Mouse (Mus musculus) liver, embryonic 15.5 days (tissue): Measurements from ENCODE around the gene Zmiz1. TPM values are rescaled to one million over a fixed set of nuclear protein-coding genes. Genes with fewer than 3 reads are reported as not detected.

Experiments
- ATAC-seq: fragments of 200-750 bp; cut with Nextera tagmentation; 2 replicates; pipeline ENCODE4 v1.8.0; 2017; ENCODE audit warnings: moderate number of reproducible peaks, mild to moderate bottlenecking, moderate library complexity; ENCODE audit not compliant: insufficient read depth
- H3K27ac ChIP-seq: fragments of 300-500 bp; sonication (generic); replicated peaks from 2 replicates; pipeline ENCODE4 v1.5.1; 2015; ENCODE audit warnings: mild to moderate bottlenecking, inconsistent platforms
- H3K27me3 ChIP-seq: fragments of 300-500 bp; sonication (generic); 2 replicates; pipeline ENCODE4 v1.6.1; 2015; ENCODE audit warnings: mild to moderate bottlenecking, inconsistent platforms
- H3K36me3 ChIP-seq: fragments of 300-500 bp; sonication (generic); replicated peaks from 2 replicates; pipeline ENCODE4 v1.6.1; 2015; ENCODE audit warnings: moderate library complexity, mild to moderate bottlenecking, inconsistent platforms
- H3K4me1 ChIP-seq: fragments of 300-500 bp; sonication (generic); replicated peaks from 2 replicates; pipeline ENCODE4 v1.6.1; 2015; ENCODE audit warnings: inconsistent platforms
- H3K4me2 ChIP-seq: fragments of 300-500 bp; sonication (generic); 2 replicates; pipeline ENCODE4 v1.6.1; 2015; ENCODE audit warnings: moderate library complexity, mild to moderate bottlenecking, inconsistent platforms
- H3K4me3 ChIP-seq: fragments of 300-500 bp; sonication (generic); replicated peaks from 2 replicates; pipeline ENCODE4 v1.5.1; 2015; ENCODE audit warnings: mild to moderate bottlenecking, inconsistent platforms
- H3K9ac ChIP-seq: fragments of 300-500 bp; sonication (generic); 2 replicates; pipeline ENCODE4 v1.6.1; 2015; ENCODE audit warnings: moderate library complexity, mild to moderate bottlenecking, inconsistent platforms
- H3K9me3 ChIP-seq: fragments of 300-500 bp; sonication (generic); replicated peaks from 2 replicates; pipeline ENCODE4 v1.6.1; 2016; ENCODE audit warnings: inconsistent platforms
- WGBS: fragments of 180-500 bp; shearing (Covaris S2); methylation state at CpG from one replicate; pipeline ENCODE4 v1.1.7; 2015; ENCODE audit warnings: mixed read lengths; ENCODE audit not compliant: insufficient replicate concordance; 5-methylcytosine and 5-hydroxymethylcytosine counted together
- polyA plus RNA-seq: library from polyadenylated mRNA; unstranded; fragments of >200 nt; fragmentation: Nextera tagmentation; extraction: Ambion mirVana; gene quantifications from 2 replicates; pipeline ENCODE4 v1.2.1, GENCODE M21; 2015

The Zmiz1 gene
- polyA plus RNA-seq, 1 experiment from 2014 or later, result 4.3 TPM

DNA sequence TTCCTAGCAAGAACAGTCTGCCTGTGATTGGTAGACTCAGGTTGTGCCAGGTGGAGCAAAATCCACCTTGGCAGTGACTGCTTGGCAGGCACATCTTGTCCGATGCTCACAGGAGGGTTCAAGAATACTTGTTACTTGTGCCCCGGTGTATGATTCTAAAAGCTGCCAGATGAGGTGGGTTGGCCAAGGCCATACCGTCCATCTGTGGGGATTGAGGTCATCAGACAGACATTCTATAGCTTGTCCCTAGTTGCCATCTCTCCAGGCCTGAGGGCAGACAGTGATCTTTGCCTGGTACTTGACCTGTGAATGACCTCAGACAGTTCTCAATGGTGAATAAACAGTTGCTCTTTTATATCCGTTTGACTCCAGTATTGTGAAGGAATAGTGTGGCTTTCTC lies 161.8 kb downstream of the Zmiz1 start:
- 56% methylated on average over 4 of the region's 4 CpGs for WGBS
- H3K4me3 ChIP-seq, result no peak overlapping the region
- H3K9ac ChIP-seq, result no peak overlapping the region
- ATAC-seq, result no peak
- no peak overlapping the region for H3K27ac ChIP-seq
- no peaks in the 10 kb centered on the region for H3K9me3 ChIP-seq
- 0 out of 2 replicates have a peak, but pooled peaks cover under 1% of the 10 kb centered on the region for H3K4me1 ChIP-seq
- H3K4me2 ChIP-seq, result no peak overlapping the region
- no peaks in the 10 kb centered on the region for H3K27me3 ChIP-seq
- H3K36me3 ChIP-seq, result 0 out of 2 replicates have a peak, but pooled peaks cover 5% of the 10 kb centered on the region

DNA sequence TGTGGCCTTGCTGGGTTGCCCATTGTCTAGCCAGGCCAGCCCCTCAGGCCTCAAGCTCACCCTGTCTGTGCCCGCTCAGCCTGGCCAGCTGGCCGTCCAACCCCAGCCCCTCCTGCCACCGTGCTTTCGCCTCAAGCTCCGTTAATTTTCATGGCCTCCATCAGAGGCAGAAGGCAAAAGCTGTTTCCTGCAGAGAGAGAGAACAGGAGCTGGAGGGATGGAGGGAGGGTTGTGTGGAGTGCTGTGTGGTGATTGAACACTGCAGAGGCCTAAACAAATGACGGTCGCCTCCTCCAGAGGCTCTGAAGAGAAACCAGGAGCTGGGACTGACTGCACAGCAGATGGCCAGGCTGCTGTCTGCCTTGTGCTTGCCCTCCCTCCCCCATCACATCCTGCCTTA lies 164.7 kb downstream of the Zmiz1 start:
- Histone ChIP-seq H3K9me3 (no peaks in the 10 kb centered on the region), H3K36me3 (0 out of 2 replicates have a peak, but pooled peaks cover 5% of the 10 kb centered on the region), H3K9ac (no peak overlapping the region), H3K27me3 (no peaks in the 10 kb centered on the region), H3K4me1 (peaks cover 6% of the 10 kb centered on the region; the same call in 1 of the 2 replicates), H3K4me2 (no peak overlapping the region), H3K4me3 (no peak overlapping the region), H3K27ac (no peak overlapping the region)
- no peak for ATAC-seq
- 64% methylated on average over 7 of the region's 7 CpGs for WGBS

DNA sequence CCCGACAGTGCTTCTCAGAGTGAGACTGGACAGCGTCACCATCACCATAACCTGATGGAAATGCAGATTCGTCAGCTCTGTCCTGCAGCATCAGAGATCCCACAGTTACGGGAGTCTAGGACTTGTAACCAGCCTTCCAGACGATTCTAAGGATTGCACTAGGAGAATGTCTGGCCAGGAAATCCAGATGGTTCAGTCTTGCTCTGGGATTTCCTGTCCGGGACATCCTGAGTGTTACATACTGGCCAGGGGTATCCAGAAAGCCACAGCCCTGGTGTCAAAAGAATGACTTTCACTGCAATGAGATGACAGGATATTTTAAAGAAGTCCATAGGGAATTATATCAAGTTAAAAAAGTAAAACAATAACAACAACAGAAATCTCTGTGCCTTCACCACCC lies 165.7 kb downstream of the Zmiz1 start:
- Histone ChIP-seq H3K27me3 (no peaks in the 10 kb centered on the region), H3K36me3 (0 out of 2 replicates have a peak, but pooled peaks cover 5% of the 10 kb centered on the region), H3K4me1 (peaks cover 10% of the 10 kb centered on the region; the same call in 1 of the 2 replicates), H3K9me3 (no peaks in the 10 kb centered on the region), H3K27ac (no peak overlapping the region), H3K4me2 (no peak overlapping the region), H3K4me3 (no peak overlapping the region), H3K9ac (no peak overlapping the region)
- no peak for ATAC-seq
- WGBS, result 66% methylated on average over 6 of the region's 6 CpGs

DNA sequence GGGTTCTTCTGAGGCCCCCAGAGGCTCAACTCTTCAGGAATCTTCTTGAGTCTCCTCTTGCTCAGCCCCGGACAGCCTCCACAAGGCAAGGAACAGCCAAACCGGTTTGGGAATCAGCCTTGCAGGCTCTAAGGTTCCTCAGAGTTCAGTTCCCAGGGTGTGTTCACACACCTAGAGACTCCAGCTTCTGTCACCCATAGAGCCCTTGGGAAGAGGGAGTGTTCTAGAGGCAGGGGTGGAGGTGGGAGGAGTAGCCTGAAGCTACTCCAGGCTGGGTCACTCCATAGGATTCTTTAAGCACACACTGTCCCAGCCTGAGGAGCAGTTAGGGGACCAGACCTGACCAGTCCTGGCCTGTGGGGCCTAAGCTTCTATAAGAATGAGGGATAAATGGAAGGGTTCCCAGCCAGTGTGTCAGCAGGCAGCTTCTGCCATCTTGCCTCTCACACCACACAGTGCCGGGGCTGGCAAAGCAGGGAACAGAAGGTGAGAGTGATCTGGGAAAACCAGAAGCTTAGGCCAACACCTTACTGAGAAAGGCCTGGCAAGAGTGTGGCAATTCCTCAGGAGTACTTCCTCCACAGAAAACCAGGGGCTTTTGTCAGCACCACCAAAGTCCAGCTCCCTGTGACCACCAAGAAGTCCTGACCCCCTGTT lies 168.7 kb downstream of the Zmiz1 start:
- no peaks in the 10 kb centered on the region for H3K27me3 ChIP-seq
- ATAC-seq, result no peak
- 0 out of 2 replicates have a peak, but pooled peaks cover 5% of the 10 kb centered on the region for H3K36me3 ChIP-seq
- 56% methylated on average over 3 of the region's 3 CpGs for WGBS
- no peaks in the 10 kb centered on the region for H3K9me3 ChIP-seq
- no peak overlapping the region for H3K4me2 ChIP-seq
- peaks cover 16% of the 10 kb centered on the region for H3K4me1 ChIP-seq
- H3K9ac ChIP-seq, result no peak overlapping the region
- H3K4me3 ChIP-seq, result no peak overlapping the region
- no peak overlapping the region for H3K27ac ChIP-seq

DNA sequence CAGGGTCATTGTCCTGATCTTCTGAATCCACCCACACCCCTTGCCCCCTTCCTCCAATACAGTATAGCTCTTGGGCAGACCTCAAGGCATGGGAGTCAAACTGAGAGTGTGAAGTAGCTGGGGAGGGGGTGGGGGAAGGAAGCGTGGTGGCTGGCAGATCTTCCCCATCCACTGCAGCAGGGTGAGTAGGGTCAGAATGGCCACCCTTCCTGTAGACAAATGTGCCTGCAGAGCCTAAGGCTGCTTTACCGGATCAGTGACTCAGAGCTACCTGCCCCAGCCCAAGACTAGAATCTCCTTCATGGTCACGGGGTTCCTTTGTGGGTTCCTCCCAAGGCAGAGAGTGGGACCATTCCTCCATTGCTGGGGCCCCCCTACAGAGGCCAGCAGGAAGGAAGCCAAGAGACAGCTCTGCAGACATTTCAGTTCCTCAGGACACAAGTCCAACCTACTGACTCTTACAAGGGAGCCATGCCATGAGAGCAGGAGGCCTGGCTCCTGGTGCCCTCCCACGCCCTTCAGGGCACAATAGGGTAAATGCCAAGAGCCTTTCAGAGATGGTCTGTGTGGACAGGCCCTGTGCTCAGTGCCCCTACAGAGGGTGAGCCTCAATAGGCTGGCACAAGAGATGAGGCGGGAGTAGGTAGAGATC lies 169.6 kb downstream of the Zmiz1 start:
- no peaks in the 10 kb centered on the region for H3K27me3 ChIP-seq
- ATAC-seq, result no peak

DNA sequence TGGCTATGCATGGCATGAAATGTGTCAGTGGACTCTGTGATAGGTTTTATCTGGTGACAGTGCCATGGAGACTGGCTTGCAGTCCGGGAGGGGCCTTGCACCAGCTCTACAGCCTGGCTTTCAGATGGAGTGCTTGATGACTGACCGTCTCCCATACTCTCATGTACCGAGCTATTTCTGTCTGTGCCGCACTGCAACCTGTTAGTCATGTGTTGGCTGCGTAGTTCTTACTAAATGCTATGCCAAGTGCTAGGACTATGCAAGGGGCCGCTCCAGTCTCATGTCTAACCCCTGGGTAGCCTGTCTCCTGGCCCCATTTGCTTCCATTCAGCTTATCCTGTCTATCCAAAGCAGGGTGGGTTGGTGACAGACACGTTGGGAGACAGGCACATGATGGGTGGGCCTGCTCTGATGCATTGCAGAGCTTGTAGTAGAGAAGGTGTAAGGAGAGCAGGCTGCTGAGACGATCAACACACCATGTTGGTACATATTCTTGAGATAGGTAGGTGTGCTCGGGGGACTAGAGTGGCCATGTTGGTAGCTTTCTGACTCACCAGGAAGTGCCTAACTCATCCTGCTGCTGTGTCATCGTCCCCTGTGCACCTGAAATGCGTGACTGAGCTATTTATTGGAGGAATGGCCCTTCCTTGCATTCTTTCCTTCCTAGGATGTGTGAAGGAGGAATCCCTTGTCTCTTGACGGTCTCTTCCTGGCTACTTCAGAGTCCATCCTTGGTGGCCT lies 171.1 kb downstream of the Zmiz1 start:
- no peak for ATAC-seq
- H3K4me1 ChIP-seq, result peaks cover 35% of the 10 kb centered on the region

More for the DNA sequence above, 169.6 kb downstream of the Zmiz1 start:
- no peak overlapping the region for H3K27ac ChIP-seq
- peaks cover 21% of the 10 kb centered on the region for H3K4me1 ChIP-seq
- 44% methylated on average over 5 of the region's 5 CpGs for WGBS
- 0 out of 2 replicates have a peak, but pooled peaks cover 5% of the 10 kb centered on the region for H3K36me3 ChIP-seq
- no peak overlapping the region for H3K9ac ChIP-seq
- H3K4me3 ChIP-seq, result no peak overlapping the region
- no peaks in the 10 kb centered on the region for H3K9me3 ChIP-seq
- H3K4me2 ChIP-seq, result no peak overlapping the region

DNA sequence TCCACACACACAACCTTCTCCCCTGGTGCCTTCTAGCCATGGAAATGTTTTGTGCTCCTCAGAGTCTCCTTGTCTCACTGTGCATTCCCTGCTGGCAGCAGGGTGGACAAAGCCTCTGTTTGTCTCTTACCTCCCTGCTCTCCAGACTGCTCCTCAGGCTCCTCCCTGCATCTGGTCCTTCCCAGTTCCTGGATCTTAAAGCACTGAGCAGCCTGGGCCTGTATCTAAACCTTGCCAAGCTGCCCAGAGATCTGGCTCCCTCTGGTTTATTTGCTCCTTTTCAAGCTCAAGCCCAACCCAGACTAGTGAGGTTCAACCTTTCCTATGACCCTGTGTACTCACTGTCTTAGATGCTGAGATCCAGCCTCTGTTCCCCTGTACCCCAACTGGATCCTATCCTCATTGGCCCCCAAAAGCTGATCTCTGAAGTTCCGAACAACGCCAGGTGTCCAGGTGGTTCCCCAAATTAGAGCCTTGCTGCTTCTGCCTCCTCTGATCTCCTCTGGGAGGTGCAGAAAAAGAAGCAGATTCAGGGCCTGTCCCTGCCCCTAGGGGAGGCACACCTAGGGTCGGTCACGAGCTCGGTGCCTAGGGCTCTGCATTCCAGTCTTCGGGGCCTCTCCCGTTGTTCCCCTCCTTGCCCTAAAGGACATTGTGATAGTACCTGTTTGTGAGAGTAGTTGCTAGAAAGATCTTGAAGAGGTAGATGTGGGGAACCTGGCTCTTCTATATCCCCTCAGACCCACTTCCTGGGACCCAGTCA lies 171.8 kb downstream of the Zmiz1 start:
- 80% methylated on average over 7 of the region's 7 CpGs for WGBS
- Histone ChIP-seq H3K36me3 (peaks cover under 1% of the 10 kb centered on the region; the same call in 1 of the 2 replicates), H3K4me3 (no peak overlapping the region), H3K9ac (no peak overlapping the region), H3K27me3 (no peaks in the 10 kb centered on the region), H3K4me2 (no peak overlapping the region), H3K4me1 (peaks cover 40% of the 10 kb centered on the region), H3K27ac (no peak overlapping the region), H3K9me3 (no peaks in the 10 kb centered on the region)
- no peak for ATAC-seq

More for the DNA sequence above, 171.1 kb downstream of the Zmiz1 start:
- Histone ChIP-seq H3K36me3 (no peaks in the 10 kb centered on the region), H3K9me3 (no peaks in the 10 kb centered on the region), H3K4me2 (no peak overlapping the region), H3K9ac (no peak overlapping the region), H3K27ac (no peak overlapping the region), H3K4me3 (no peak overlapping the region), H3K27me3 (no peaks in the 10 kb centered on the region)
- 69% methylated on average over 12 of the region's 12 CpGs for WGBS

DNA sequence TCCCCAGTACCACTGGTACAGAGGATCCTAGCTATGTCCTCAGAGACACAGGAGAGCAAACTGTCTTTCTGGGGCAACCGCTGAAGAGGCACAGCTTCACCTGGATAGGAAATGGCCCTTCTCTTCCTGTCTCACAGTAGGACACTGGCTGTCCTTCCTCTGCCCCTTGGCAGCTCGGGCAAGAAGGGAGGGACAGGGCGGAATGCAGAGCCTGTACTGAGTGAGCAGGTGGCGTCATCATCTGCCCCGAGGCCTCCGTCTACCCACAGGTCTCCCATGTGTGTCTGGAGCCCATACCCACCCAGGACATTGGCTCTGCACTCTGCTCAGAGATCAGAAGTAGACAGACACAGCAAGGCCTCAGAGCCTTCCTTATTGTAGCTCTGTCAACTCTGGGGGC lies 172.5 kb downstream of the Zmiz1 start:
- Histone ChIP-seq H3K36me3 (peaks cover 7% of the 10 kb centered on the region; the same call in 1 of the 2 replicates), H3K9ac (no peak overlapping the region), H3K4me3 (no peak overlapping the region), H3K9me3 (no peaks in the 10 kb centered on the region), H3K4me2 (no peak overlapping the region), H3K27ac (no peak overlapping the region), H3K4me1 (peaks cover 40% of the 10 kb centered on the region), H3K27me3 (no peaks in the 10 kb centered on the region)
- 63% methylated on average over 6 of the region's 6 CpGs for WGBS
- no peak for ATAC-seq

DNA sequence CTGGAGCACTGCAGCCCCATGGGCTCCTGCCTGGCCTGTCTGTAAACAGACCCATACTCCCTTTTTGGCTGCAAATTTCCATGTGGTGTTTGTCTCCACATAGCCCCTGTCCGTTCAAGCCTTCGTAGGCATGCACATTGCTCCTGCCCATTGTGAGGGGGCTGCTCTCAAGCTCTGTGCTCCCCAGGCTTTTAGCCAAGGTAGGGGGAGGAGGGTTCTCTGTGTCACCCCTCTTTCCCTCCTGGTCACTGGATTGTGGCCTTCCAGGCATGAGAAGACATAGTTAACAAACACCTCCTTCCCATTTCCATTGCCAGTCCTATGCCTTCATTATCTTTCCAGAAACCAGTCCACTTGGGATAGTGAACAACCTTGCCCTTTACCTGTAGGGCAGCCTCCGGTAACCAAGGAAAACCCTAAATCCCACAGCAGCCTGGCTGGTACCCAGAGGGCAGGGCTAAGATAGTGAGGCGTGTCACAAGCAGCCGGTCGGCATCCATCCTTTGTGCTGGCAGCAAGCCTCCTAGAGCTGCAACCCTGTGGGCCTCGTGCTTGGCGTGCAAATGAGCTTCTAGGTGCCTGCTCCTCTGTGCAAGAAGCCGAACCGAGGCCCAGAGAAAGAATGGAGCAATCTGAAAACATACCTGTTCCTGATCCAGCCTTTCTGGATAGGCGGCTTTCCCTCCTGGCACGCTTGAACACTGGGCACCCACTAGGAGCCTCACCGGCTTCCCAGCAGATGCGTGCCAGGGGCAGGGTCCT lies 174.7 kb downstream of the Zmiz1 start:
- Histone ChIP-seq H3K9ac (no peak overlapping the region), H3K36me3 (peaks cover 20% of the 10 kb centered on the region), H3K27ac (no peak overlapping the region; the same call in 1 of the 2 replicates), H3K4me2 (no peak overlapping the region), H3K27me3 (no peaks in the 10 kb centered on the region), H3K9me3 (no peaks in the 10 kb centered on the region), H3K4me1 (peaks cover 36% of the 10 kb centered on the region), H3K4me3 (no peak overlapping the region)
- no peak for ATAC-seq
- WGBS, result 65% methylated on average over 14 of the region's 14 CpGs

DNA sequence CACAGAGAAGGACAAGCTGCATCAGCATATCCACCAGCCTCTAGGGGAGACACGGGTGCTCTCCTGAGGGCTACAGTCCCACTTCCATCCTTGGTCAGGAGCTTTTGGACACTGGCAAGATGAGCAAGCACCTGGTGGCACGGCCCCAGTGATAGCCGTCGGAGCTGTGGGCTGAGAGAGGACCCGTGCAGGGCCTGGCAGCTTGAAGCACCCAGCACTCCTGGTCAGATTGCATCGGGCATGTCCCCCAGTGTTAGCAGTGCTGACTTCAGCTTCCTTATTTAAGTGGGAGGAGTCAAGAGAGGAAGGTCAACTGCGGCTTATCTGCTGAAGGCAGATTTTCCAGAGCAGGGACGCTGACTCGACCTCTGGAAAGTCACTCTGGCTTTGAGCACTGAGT lies 175.3 kb downstream of the Zmiz1 start:
- Histone ChIP-seq H3K36me3 (peaks cover 20% of the 10 kb centered on the region), H3K4me2 (no peak overlapping the region; the same call in 1 of the 2 replicates), H3K27me3 (no peaks in the 10 kb centered on the region), H3K9ac (no peak overlapping the region), H3K4me3 (no peak overlapping the region), H3K27ac (no peak overlapping the region; the same call in 1 of the 2 replicates), H3K9me3 (no peaks in the 10 kb centered on the region), H3K4me1 (peaks cover 36% of the 10 kb centered on the region)
- 12% methylated on average over 9 of the region's 9 CpGs for WGBS
- peak; percentile 36; the same call in 1 of the 2 replicates for ATAC-seq
